Mouse (Mus musculus) thymus, postnatal 10 days (tissue): ENCODE data around the gene Gm20388.

Experiments
- DNase-seq, 2 experiments: peaks; one replicate each; pipeline ENCODE4 v3.0.0; 2021; ENCODE audit warnings: low spot score in 2 of 2

Gm20388 gene

DNA sequence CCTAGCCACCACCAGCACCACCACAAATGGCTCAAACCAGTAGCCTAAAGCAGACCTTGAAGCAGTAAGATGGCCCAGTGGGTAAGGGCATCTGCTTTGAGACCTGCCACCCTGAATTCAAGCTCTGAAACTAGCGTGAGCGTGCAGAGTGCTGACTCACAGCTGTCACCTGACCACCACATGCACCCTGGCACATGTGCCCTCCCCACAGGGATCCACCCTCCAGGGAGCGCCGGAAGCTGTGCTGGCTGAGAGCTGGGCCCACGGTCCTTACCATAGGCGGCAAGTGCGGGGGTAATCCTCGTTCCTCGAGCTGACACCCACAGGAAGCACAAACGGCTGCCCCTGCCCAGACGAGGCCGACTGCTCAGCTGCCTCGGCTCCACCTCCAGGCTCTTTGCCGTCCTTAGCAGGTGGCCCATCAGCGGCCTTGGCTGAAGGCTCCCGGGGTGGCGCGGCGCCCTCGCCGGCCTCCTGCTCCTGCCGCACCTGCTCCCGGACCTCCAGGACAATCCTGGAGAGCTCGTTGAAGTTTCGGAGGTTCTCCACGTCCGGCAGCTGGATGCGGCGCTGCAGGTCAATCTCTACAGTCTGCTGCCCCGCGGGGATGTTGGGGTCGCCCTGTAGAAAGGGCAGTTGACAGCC is 1643.3 kb downstream of the Gm20388 start:
- DNase-seq, result no peak

GRCm38 (mm10) chr8:121557746-121558145 is 1647.1 kb downstream of the Gm20388 start:
- DNase-seq, result no peak

GRCm38 (mm10) chr8:121558538-121558937 is 1647.9 kb downstream of the Gm20388 start:
- no peak for DNase-seq

DNA sequence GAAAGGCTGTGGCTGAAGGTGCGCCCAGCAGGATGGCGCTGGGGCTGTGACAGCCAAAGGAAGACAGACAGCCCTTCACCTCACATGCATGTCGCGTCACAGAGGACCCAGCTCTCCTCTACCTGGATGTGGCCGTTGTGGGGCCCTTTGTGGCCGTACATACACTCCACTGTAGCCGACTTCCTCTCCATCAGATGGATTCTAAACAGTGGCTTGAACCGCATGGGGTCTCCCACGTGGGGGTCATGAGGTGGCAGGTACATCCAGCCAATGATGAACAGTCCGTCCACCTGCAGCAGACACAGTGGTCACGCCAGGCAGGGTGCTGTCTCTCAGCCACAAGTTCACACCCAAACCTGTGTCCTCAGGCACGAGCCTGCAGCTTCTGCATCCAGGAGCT is 1649.2 kb downstream of the Gm20388 start:
- DNase-seq, result no peak

GRCm38 (mm10) chr8:121560432-121561100 is 1649.9 kb downstream of the Gm20388 start:
- no peak for DNase-seq

DNA sequence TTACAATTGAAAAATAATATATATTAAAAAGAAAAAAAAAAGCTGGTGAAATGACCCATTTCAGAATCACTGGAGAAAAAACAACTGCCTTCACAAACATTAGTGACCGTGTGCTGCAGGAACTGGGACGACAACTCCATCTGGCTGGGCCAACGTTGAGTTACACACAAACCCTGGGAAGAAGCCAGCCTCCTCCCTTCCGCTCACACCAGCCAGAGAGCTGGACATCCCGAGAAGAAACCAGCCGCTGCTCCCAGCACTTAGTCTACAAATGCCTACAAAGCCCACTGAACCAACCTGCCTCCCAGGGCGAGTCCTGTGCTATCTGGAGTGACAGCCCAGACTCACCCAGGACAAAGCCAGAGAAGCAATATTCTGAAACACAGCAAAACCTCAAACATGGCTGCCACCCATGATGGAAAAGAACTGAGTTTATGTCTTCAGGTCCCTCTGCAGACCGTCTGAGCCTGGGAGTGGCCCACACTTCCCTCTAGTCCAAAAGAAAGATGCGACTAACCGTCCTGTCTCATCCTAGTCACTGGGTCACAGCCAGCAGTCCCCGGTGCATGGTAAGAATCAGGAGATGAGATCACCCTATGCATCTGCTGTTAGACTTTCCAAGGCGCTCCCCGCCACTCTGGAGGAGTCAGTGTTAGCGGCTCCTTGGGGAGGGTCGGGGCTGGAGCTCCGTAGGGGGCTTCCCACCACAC is 1651.2 kb downstream of the Gm20388 start:
- no peak for DNase-seq

DNA sequence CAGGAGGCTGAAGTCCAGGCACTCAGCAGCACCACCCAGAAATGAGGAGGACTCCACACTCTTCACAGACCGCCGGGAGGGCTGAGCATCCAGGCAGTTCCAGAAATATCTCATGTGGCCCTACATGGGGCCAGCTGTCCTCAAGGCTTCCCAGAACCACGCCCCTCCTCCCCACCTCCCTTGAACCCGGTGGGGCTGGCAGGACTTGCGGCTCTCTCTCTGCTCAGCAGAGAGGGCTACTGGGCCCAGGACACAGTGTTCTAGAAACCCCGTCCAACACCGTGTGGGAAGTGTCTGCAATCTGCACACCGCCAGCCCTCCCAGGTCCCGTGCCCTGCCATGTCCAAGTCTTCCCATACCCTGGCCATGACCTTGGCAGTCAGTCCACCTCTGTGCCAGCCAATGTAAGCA is 1652.3 kb downstream of the Gm20388 start:
- DNase-seq, result no peak

DNA sequence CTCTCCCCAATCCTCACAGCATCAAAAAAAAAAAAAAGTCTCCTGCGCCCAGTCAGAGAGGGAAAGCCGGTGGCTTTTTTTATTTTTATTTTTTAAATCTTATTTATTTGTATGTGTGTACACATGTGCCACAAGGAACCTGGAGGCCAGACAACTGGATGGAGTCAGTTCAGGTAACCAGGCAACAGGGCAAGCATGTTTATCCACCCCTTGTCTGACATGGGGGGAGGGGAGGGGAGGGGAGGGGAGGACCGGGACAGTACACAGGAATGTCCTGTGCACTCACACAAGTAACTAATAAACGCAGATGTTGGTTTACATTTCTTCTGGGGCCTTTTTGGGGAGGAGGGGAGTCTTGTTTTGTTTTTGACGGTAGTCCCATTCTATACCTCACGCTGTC is 1653.1 kb downstream of the Gm20388 start:
- DNase-seq, result no peak

DNA sequence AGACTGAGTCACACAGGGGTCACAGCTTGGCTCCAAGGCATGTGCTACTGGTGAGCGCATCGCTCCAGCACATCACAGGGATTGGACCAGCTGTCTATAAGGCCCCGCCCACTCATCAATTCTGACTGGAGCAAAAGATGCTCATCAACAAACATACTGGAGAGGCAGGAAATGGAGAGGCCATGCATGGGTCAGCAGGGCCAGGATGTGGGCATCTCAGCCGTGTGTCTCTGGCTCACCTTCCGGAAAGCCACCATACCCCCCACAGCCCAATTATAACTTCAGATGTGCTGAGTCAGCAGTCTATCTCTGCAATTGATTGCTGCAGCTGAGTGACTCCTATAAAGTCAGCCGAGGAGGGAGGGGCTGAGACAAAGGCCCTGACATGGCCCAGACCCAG is 1657.7 kb downstream of the Gm20388 start:
- no peak for DNase-seq

- DNase-seq, result no peak
Observed at GRCm38 (mm10) chr8:121570335-121570734, 1659.7 kb downstream of the Gm20388 start.

DNA sequence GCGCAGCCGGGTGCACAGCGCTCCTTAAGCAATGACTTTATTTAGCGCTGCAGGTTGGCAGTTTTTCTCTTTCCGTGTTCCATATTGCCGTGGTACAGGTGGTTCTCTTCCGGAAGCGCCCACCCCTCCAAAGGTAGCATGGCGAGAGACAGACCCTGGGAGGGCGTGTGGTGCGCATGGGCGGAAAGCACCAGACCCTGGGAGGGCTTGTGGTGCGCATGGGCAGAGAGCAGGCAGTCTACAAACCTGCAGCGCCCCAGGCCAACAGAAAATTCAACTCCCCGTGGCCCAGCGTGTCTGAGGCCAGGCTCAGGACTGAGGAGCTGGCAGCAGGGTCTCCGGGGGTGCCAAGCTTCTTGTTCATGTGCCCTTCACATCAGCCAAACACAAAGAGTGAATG is 1660.2 kb downstream of the Gm20388 start:
- no peak for DNase-seq

DNA sequence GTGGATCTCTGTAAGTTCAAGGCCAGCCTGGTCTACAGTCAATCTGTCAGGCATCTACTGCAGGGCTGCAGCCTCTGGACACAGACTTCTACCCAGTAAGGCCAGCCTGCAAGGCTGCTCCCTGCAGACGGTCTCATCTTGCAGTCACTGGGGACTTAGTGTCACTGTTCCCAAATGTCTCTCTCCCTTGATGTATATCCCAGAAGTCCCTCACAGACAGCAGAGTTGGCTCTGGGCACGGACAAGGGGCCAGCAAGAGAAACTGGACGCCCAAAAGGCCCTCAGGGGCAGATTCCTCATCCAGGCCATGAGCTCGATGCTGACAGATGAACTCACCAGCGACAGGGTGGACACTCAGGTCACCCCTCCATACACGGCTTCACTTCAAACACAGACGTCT is 1661.5 kb downstream of the Gm20388 start:
- no peak for DNase-seq

- DNase-seq, result no peak
Observed at GRCm38 (mm10) chr8:121573275-121573674, 1662.6 kb downstream of the Gm20388 start.

- DNase-seq, result no peak
Observed at GRCm38 (mm10) chr8:121575661-121576060, 1665.0 kb downstream of the Gm20388 start.

GRCm38 (mm10) chr8:121577751-121578675 is 1667.4 kb downstream of the Gm20388 start:
- no peak for DNase-seq

DNA sequence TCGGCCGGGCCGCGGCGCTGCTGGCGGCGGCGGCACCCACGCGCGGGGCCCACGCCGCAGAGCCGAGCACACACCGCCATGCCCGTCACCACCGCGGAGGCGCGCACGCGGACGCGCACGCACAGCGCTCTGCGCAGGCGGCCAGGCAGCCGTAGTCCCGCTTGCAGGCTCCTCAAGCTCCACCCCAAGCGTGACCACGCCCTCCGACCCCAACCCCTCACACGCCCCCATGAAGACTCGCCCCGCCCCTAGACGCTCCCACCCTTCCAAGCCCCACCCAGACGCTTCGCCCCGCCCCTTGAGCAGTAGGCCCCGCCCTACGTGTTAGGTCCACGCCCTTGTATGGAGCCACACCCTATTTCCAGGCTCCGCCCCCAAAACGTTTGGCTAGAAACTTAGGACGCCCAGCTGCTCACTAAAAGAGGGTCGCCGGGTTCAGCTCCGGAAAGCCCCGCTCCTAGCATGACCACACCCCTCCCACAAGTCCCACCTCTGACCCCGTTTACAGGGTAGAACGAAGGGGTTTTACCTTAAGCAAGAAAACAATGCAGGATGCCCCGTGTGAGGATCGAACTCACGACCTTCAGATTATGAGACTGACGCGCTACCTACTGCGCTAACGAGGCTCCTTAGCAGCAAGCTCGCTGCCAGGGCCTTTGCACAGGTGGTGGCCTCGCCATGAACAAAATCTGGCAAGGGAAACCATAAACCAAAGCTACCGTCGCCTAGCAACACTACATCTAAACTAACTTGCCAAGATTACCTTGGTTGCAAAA is 1668.2 kb downstream of the Gm20388 start, which contains the start of gene Fbxo31:
TSS of gene Fbxo31 (minus strand) at position 131 of the 776 bp plus-strand sequence.
- peak; percentile 92 to 97 for DNase-seq

DNA sequence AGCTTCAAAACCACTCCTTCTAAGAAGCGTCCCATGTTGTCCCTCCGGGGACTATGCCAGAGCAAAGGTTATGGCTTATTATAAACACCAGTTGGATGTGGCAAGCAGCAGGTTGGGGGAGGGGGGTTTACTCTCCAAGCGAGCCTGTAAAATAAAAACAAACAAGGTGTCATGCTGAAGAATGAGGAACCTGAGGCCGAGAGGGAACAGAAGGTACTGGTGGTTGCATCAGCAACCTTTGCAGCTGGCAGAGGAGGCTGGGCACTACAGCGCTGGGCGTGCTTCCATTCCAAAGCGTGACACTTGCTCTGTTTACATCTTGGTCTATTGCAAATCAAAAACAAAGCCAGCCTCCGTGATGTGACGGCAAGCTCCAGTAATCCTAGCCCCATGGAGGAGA is 1669.8 kb downstream of the Gm20388 start:
- DNase-seq, result no peak

DNA sequence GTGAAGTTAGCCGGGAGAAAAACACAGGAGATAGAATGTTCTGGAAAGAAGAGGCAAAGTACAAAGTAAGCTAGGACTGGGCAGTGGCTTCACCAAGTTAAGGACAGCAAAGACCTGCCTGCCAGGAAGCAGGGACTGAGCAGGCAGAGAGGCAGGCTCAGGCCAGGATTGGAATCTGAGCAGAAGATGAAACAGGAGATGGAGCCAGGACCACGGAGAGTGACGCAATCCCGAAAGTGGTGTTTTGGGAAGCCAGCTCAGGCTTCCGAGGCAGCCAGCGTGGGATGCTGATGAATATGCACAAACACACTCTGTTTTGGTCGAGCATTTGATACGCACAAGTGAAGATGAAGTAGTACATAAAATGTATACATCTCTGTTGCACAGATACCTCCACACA is 1673.0 kb downstream of the Gm20388 start:
- no peak for DNase-seq

- no peak for DNase-seq
Observed at GRCm38 (mm10) chr8:121584730-121585129, 1674.1 kb downstream of the Gm20388 start.

GRCm38 (mm10) chr8:121585159-121585825 is 1674.7 kb downstream of the Gm20388 start:
- peak; percentile 99 to 100 for DNase-seq
